Mouse (Mus musculus) olfactory bulb, adult 2 months (tissue): Measurements from ENCODE around the gene H2-M10.5. TPM values are rescaled to one million over a fixed set of nuclear protein-coding genes. Genes with fewer than 3 reads are reported as not detected.

Experiments
- H3K27ac ChIP-seq: fragments of 200-500 bp; 2 replicates; pipeline ENCODE4 v1.5.1; 2012; ENCODE audit warnings: low read depth, low read length; ENCODE audit not compliant: insufficient read depth
- H3K4me1 ChIP-seq: fragments of 200-500 bp; 2 replicates; pipeline ENCODE4 v1.6.1; 2012; ENCODE audit warnings: low read length; ENCODE audit not compliant: control insufficient read depth, insufficient read depth
- H3K4me3 ChIP-seq: fragments of 200-500 bp; 2 replicates; pipeline ENCODE4 v1.5.1; 2012; ENCODE audit warnings: mild to moderate bottlenecking, low read depth, low read length, moderate library complexity; ENCODE audit not compliant: insufficient read depth
- CTCF ChIP-seq: fragments of 200-500 bp; IDR thresholded peaks from 2 replicates; pipeline ENCODE4 v1.5.1; 2012; ENCODE audit warnings: low read depth, mild to moderate bottlenecking, low read length, moderate library complexity; ENCODE audit not compliant: insufficient read depth
- POLR2A ChIP-seq: fragments of 200-500 bp; IDR thresholded peaks from 2 replicates; pipeline ENCODE4 v1.6.1; 2012; ENCODE audit warnings: mild to moderate bottlenecking, low read depth, low read length, moderate library complexity; ENCODE audit not compliant: insufficient read depth
- WGBS: fragments of 180-500 bp; shearing (Covaris S2); methylation state at CpG from one replicate; pipeline ENCODE4 v1.1.7; 2018; 5-methylcytosine and 5-hydroxymethylcytosine counted together
- polyA plus RNA-seq: library from polyadenylated mRNA; stranded (reverse); fragments of >200 nt; gene quantifications from 2 replicates; pipeline ENCODE4 v1.2.4, GENCODE M21; 2012; ENCODE audit warnings: low replicate concordance; ENCODE audit not compliant: missing spikeins, insufficient read depth, insufficient read length

H2-M10.5 gene
- polyA plus RNA-seq, 1 experiment, result not detected

DNA sequence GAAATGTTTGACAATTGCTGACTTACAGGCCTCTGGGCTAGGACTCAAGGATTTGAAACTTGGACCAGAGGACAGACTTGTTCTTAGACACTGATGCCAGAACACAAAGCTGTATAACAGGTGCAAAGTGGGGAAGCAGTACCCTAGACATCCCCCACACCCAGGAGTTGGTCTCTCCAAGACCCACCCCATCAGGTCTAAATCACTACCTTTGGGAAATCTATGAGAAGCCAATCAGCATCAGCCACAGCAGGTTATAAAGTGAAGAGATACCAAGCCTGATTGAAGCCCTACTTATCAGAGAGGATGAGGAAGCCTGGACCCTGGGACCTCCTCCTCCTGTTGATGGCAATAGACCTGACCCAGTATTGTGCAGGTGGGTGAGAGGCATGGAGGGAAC lies 39.2 kb downstream of the H2-M10.5 start, which contains the start of gene H2-M10.6:
Gene H2-M10.6 (plus strand): TSS at position 301 of the 400 bp plus-strand sequence.
- TF ChIP-seq CTCF (no peak), POLR2A (no peak)
- H3K4me3 ChIP-seq, result no peak within 1 kb of the TSS
- no peak within 1 kb of the TSS for H3K27ac ChIP-seq
- no peaks in the 10 kb centered on the region for H3K4me1 ChIP-seq

GRCm38 (mm10) chr17:36824005-36824404 lies 51.3 kb downstream of the H2-M10.5 start:
- no peak overlapping the region for H3K27ac ChIP-seq
- no peak for TF ChIP-seq POLR2A
- no peak for TF ChIP-seq CTCF

GRCm38 (mm10) chr17:36825525-36825924 lies 52.8 kb downstream of the H2-M10.5 start:
- no peak overlapping the region for H3K27ac ChIP-seq
- TF ChIP-seq POLR2A, result no peak
- no peak for TF ChIP-seq CTCF
- H3K4me3 ChIP-seq, result no peak overlapping the region
- H3K4me1 ChIP-seq, result peaks cover 2% of the 10 kb centered on the region; the same call in 1 of the 2 replicates
- 28% methylated on average over 4 of the region's 4 CpGs for WGBS

More at GRCm38 (mm10) chr17:36824005-36824404, 51.3 kb downstream of the H2-M10.5 start:
- no peak overlapping the region for H3K4me3 ChIP-seq
- H3K4me1 ChIP-seq, result peaks cover 2% of the 10 kb centered on the region; the same call in 1 of the 2 replicates

Other genes starting within 250 kb of the H2-M10.5 start
- gene H2-M11, start 225.8 kb upstream of the H2-M10.5 start, polyA plus RNA-seq, result not detected in 2 replicates
- gene H2-M9, start 130.2 kb upstream of the H2-M10.5 start, polyA plus RNA-seq, result not detected in 2 replicates
- gene H2-M1, start 100.7 kb upstream of the H2-M10.5 start, polyA plus RNA-seq, result not detected in 2 replicates
- not detected in 2 replicates for gene H2-M10.6, start 39.3 kb downstream of the H2-M10.5 start, polyA plus RNA-seq
- not detected in 2 replicates for gene Trim26, start 64.2 kb downstream of the H2-M10.5 start, polyA plus RNA-seq
- not detected in 2 replicates for gene Trim15, start 94.3 kb downstream of the H2-M10.5 start, polyA plus RNA-seq
- gene Trim10, start 96.7 kb downstream of the H2-M10.5 start, polyA plus RNA-seq, result not detected in 2 replicates
- not detected in 2 replicates for gene Trim40, start 117.2 kb downstream of the H2-M10.5 start, polyA plus RNA-seq
- gene Trim31, start 125.2 kb downstream of the H2-M10.5 start, polyA plus RNA-seq, result not detected in 2 replicates
- gene Rnf39, start 170.0 kb downstream of the H2-M10.5 start, polyA plus RNA-seq, result not detected in 2 replicates
- gene Ppp1r11, start 178.8 kb downstream of the H2-M10.5 start, polyA plus RNA-seq, result not detected in 2 replicates
- gene Znrd1, start 185.6 kb downstream of the H2-M10.5 start, polyA plus RNA-seq, result not detected in 2 replicates
- not detected in 2 replicates for gene Znrd1as, start 185.7 kb downstream of the H2-M10.5 start, polyA plus RNA-seq
- not detected in 2 replicates for gene 2410137M14Rik, start 208.3 kb downstream of the H2-M10.5 start, polyA plus RNA-seq
- not detected in 2 replicates for gene H2-M5, start 216.6 kb downstream of the H2-M10.5 start, polyA plus RNA-seq
- not detected in 2 replicates for gene Zfp57, start 228.3 kb downstream of the H2-M10.5 start, polyA plus RNA-seq